Mouse (Mus musculus) urinary bladder, postnatal 4 days (tissue): ENCODE measurements around the gene Hist1h2bh.

ENCODE experiments used
- DNase-seq, 2 experiments: peaks; one replicate each; pipeline ENCODE4 v3.0.0; 2021 to 2022; ENCODE audit warnings: low spot score in 2 of 2

Hist1h2bh gene

DNA sequence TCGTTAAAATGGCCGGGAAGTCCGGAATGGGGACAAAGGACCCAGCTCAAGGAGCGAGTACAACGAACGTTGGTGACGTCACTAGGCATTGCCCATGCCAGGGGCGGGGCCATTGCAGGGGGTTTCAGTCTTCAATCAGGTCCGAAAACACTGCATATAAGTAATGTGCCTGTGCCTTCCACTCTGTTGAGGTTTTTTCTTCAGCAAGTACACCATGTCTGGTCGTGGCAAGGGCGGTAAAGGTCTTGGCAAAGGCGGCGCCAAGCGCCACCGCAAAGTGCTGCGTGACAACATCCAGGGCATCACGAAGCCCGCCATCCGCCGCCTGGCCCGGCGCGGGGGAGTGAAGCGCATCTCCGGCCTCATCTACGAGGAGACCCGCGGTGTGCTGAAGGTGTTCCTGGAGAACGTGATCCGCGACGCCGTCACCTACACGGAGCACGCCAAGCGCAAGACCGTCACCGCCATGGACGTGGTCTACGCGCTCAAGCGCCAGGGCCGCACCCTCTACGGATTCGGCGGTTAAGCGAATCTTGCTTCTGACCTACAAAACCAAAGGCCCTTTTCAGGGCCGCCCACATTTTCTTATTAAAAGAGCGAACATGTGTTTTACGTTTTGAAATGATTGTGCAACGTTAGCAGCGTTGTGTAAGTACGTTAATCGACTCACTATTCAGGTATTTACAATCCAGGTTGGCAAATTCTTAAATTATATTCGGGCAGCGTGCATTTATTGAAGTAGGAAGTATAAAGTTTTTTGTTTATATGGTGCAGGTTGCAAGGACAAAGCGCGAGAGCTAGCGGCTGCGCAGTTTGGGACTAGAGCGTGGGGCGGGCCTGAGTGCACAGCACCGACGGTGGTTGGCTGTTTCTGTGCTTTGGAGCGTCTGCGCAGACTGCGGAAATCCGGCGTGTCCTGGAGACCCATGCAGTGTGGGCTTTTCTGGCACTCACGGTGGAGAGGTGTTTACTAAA lies 12.0 kb downstream of the Hist1h2bh start, which contains the start of gene Hist1h4h:
Hist1h4h (plus strand) TSS at position 150 of the 975 bp plus-strand sequence.
- peak; percentile 95 for DNase-seq

DNA sequence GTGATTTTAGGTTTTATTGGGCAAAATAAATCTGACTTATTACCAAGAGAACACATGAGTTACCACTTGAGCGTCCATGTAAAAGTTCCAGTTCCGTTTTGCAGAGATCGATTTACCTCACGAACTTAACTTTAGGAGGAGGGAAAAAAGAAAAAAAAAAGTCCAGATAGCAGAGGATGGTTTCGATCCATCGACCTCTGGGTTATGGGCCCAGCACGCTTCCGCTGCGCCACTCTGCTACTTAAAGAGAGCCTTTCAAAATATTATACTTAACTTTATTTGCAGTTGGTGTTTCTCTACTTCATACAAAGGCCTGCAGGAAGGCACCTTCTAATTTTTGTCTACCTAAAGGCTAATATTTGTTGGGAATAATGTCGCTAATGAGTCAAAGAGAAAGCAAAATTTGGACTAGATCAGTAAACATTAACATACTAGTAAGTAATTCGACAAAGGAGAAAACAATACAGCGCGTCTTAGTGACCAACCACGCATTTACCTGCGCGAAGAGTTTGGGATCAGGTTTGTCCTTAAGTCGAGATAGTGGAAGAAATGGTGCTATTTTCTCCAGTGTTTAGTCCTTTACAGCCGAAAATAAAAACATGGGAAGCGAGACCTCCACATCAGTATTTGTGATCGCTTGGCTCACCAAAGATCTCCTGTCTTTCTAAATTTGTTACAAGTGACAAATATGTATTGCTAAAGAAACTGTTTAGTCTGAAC lies 12.9 kb downstream of the Hist1h2bh start:
- peak in 1 of 2 experiments; percentile 41 for DNase-seq

GRCm38 (mm10) chr13:23529480-23530165 lies 13.6 kb downstream of the Hist1h2bh start:
- DNase-seq: no peak

DNA sequence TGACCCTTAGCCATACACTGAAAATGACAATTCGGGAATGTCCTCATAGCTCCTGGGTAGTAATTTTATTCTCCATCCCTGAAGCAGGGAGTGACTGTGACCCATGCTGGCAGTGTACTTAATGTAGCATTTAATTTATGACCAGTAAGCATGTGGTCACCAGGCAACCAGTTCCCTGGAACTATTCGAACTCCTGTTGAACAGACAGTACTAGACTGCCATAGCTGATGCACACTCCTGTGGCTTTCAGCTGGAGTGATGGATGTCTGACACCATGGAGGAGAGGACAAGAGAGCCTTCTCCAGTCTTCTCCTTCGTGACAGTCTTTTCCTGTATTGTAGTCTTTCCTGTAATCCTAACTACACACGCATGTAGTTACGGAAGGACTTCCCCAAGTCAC lies 14.2 kb downstream of the Hist1h2bh start:
- no peak for DNase-seq

- peak; percentile 82 to 91 for DNase-seq
These were observed 16.9 kb downstream of the Hist1h2bh start for GRCm38 (mm10) chr13:23526312-23526711.

- no peak for DNase-seq
These were observed 17.3 kb downstream of the Hist1h2bh start for GRCm38 (mm10) chr13:23525901-23526300.

GRCm38 (mm10) chr13:23524654-23525053 lies 18.5 kb downstream of the Hist1h2bh start:
- peak; percentile 68 to 71 for DNase-seq

DNA sequence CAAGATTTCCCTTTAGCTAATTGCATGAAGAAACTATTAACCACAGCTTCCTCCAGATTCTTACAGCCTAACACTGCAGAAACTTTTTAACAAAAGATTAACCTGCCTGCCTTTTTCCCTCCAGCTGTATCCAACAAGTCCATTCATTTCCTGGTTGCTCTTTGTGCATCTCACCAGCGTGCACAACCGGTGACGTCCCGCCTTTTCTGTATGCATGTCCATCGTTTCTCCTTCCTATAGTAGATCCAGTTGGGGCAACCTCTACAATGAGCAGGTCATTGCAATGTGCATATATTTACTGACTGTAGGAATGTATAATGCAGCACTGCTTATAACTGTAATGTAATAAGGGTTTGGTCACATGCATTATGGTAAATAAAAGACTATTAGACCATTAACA lies 19.2 kb downstream of the Hist1h2bh start:
- no peak for DNase-seq

DNA sequence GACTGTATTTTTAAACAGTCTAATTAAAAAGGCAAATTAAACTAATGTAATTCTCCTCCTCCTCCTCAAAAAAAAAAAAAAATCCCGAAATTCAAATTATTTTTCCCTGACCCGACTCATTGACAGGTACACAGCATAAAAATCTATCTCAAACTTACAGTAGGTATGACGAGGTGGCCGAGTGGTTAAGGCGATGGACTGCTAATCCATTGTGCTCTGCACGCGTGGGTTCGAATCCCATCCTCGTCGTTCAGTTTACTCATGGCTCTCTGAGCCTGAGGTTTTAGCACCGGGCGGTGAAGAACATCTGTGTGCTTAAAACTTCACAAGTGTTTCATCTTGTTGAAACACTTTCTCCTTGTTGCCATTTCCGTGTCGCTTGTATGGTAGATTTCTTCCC lies 21.5 kb downstream of the Hist1h2bh start:
- peak; percentile 61 to 72 for DNase-seq

GRCm38 (mm10) chr13:23519416-23519815 lies 23.8 kb downstream of the Hist1h2bh start:
- DNase-seq: peak; percentile 64 to 72

DNA sequence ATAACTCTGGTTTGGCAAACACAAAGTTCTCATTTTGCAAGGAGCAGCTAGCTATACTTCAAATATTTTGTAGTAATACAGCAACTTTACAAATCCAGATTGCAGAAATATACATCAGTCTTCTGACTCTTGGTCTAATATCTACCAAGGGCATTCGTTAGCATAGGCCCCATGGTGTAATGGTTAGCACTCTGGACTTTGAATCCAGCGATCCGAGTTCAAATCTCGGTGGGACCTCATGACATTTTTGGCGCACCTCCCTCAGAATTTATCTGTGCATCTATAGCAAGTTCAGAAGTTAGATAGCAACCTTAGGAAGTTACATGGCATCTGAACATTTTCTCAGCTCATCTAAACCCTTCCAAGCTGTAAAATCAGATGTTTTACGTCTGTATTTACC lies 24.3 kb downstream of the Hist1h2bh start:
- peak; percentile 60 to 73 for DNase-seq

- no peak for DNase-seq
These were observed 24.9 kb downstream of the Hist1h2bh start for GRCm38 (mm10) chr13:23518295-23518603.

DNA sequence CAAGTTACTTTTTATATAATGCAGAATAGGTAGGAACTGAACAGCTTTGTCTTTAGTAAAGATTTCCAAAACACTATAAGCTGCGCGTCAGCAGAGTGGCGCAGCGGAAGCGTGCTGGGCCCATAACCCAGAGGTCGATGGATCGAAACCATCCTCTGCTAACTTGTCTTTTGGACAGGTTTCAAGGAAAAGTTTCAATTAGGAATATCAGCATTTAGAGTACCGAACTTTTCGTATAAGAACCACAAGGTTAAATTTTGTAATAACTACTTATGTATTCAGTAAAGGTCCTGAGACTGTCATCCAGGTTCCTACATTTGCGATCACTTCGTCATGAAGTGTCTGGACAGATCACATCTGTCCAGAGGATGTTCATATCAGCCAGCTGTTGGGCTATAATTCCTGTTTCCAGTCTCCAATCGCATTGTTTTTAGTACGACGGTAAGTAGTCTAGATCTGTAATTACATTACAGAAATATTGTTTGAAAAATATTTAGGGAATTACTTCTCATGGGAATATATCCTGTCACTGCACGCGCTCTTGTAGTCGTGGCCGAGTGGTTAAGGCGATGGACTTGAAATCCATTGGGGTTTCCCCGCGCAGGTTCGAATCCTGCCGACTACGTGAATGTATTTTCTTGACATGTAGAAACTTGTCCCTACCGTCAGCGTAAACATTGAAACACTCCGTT lies 25.4 kb downstream of the Hist1h2bh start:
- DNase-seq: peak; percentile 75 to 89

DNA sequence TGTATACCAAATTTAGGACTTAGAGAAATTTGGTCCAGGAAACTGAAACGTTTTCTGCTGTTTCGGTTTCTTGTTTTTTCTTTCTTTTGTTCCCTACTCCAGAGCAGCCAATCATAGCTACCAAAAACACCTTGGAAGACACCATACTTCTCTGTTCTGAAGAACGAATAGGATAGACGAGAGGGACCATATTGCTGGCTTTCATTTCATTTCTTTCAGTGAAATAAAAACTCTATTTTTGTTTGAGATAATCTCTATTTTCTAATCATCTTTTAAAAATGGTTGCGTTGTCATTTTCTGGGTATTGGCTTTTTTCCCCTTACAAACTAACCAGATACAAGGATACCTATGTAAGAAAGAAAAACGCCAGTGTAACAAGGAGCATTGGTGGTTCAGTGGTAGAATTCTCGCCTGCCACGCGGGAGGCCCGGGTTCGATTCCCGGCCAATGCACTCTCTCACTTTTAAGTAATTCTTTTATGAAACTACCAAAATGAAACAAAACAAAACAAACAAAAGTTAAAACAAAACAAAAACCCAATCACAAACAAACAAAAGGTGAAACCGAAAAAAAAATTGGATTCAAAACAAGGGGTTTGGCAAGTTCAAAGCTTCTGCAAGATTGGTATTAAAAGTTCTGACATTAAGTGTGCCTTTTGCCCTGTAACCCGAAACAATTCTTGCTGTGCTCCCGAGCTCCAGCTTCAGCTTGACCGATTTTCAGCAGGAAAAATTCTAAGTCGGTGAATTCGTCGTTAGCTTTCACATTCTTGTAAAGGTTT lies 26.2 kb downstream of the Hist1h2bh start:
- peak; percentile 48 to 75 for DNase-seq

GRCm38 (mm10) chr13:23515826-23516620 lies 27.2 kb downstream of the Hist1h2bh start:
- DNase-seq: no peak

DNA sequence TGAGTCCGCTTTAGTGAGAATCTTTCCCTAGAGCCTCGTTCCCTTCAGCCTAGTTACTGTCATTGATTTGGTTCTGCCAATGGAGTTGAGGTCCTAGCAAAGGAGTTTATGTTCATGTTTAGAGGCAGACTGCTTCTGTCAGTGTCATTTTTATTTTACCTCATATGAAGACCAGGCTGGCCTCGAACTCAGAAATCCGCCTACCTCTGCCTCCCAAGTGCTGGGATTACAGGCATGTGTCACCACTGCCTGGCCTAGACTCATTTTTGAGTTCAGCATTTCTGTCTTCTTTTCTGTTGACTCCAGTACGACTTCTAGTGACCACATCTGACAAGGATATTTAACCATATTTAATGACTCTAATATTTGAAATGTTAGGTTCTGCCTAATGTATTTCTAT lies 27.9 kb downstream of the Hist1h2bh start:
- DNase-seq: no peak

DNA sequence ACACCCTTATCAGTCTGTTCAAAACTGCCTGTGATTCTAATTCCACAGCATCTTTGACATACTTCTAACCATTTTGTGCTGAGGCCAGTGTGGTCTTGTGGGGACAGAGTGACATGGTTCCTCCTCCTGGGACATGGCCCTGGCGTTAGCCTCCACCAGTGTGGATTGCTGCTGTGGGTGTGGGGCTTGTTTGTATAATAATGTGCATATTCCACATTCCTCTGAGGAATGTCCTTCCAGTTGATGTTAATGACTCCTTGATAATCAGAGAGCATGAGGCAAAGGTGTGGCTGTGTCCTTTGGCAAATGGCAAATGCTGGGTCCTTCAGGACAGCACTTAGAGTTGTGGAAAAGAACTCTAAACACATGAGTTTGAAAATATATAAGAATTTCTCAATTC lies 29.7 kb downstream of the Hist1h2bh start:
- DNase-seq: no peak

GRCm38 (mm10) chr13:23510127-23510526 lies 33.1 kb downstream of the Hist1h2bh start:
- no peak for DNase-seq

DNA sequence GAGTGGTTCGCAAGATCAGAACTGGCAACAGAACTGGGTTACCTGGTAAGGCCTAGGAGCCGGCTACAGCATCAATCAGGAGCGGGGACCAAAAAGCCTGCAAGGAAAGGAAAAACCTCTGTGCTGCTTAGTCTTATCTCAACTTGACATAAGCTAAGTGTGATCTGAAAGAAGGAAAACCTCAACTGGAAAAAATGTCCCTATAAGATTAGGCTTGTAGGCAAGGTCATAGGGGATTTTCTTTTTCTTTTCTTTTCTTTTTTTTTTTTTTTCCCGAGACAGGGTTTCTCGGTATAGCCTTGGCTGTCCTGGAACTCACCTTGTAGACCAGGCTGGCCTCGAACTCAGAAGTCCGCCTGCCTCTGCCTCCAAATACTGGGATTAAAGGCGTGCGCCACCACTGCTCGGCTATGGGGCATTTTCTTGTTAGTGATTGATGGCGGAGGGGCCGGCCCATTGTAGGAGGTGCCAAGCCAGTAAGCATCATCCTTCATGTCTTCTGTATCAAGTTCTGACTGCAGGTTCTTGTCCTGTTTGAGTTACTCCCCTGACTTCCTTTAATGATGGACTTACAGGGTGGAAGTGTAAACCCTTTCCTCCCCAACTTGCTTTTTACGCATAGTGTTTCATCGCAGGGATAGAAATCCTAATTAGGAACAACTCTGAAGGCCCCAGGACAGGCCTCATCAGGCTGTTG lies 36.2 kb downstream of the Hist1h2bh start:
- no peak for DNase-seq
